Mouse (Mus musculus): ENCODE measurements around the gene Coro1a. TPM values are rescaled to one million over a fixed set of nuclear protein-coding genes. Genes with fewer than 3 reads are reported as not detected.

Coro1a gene
- total RNA-seq, 1 experiment: 4.1 TPM

GRCm38 (mm10) chr7:126694441-126695051, 13.0 kb downstream of the Coro1a start:
- H3K27ac ChIP-seq (ENCODE audit: insufficient read depth, low read depth, low read length, poor library complexity, severe bottlenecking): peak overlapping the region; percentile 96; the same call in 1 of the 2 replicates

DNA sequence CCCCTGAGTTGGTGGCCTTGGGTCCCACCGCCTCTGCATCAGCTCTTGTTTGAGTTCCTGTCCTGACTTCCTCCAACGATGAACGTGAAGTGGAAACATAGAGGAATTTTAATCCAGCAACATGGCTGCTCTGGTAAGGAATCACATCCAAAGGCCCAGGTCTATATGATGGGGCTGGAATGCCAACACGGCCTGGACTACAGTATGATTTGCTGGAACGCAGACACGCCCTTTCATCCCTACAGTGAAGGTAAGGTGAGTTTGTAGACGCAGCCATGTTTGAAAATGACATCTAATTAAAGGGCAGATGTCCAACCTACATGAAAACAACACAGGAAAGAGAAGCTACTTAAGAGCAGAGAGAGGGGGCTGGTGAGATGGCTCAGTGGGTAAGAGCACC, 13.8 kb downstream of the Coro1a start:
- in situ Hi-C loops (cut with MboI; ENCODE audit: low sequenced_read_pairs in 2 of 2, unreplicated experiment in 2 of 2): no loop called here
- peak overlapping the region; percentile 10; the same call in 1 of the 2 replicates for H3K9ac ChIP-seq (ENCODE audit: insufficient read depth, low read depth, low read length, poor library complexity, severe bottlenecking)
- TF ChIP-seq HCFC1 (IDR thresholded peaks at IDR 0.05; ENCODE audit: borderline replicate concordance, insufficient read depth, low read length): no peak
- no peak for TF ChIP-seq CHD2 (IDR thresholded peaks at IDR 0.05; ENCODE audit: low read depth, low read length)
- no peak for TF ChIP-seq ZC3H11A (IDR thresholded peaks at IDR 0.05; ENCODE audit: borderline replicate concordance, low read depth, low read length)
- no peak for TF ChIP-seq ZNF384 (IDR thresholded peaks at IDR 0.05; ENCODE audit: low read depth, low read length)
- no peak for TF ChIP-seq MAFK (IDR thresholded peaks at IDR 0.05; ENCODE audit: insufficient read depth, low read depth, low read length)
- no peak overlapping the region; the same call in 1 of the 2 replicates for H3K27ac ChIP-seq (ENCODE audit: insufficient read depth, low read depth, low read length, poor library complexity, severe bottlenecking)
- H3K4me3 ChIP-seq (ENCODE audit: insufficient read depth in 1 of 2, low read depth in 1 of 2, low read length in 2 of 2, poor library complexity in 1 of 2, severe bottlenecking in 1 of 2): peak overlapping the region in 1 of 2 experiments; percentile 22; a peak in 1 of 4 replicates
- peaks cover 0 to 11% of the 10 kb centered on the region in 2 experiments; a peak in 2 of 4 replicates for H3K4me1 ChIP-seq (ENCODE audit: control insufficient read depth in 2 of 2, insufficient read depth in 2 of 2, low read length in 2 of 2, poor library complexity in 1 of 2)
- peaks cover 28% of the 10 kb centered on the region for H3K36me3 ChIP-seq (ENCODE audit: control insufficient read depth, insufficient read depth, low read length, poor library complexity, severe bottlenecking)
- no peak for DNase-seq (ENCODE audit: low read depth, low spot score)
- no peaks in the 10 kb centered on the region for H3K9me3 ChIP-seq (ENCODE audit: control insufficient read depth, insufficient read depth, low read depth, low read length)

More at GRCm38 (mm10) chr7:126694441-126695051, 13.0 kb downstream of the Coro1a start:
- H3K4me1 ChIP-seq (ENCODE audit: control insufficient read depth in 2 of 2, insufficient read depth in 2 of 2, low read length in 2 of 2, poor library complexity in 1 of 2): peaks cover 0 to 11% of the 10 kb centered on the region in 2 experiments; a peak in 2 of 4 replicates
- peak overlapping the region; percentile 74; the same call in 1 of the 2 replicates for H3K9ac ChIP-seq (ENCODE audit: insufficient read depth, low read depth, low read length, poor library complexity, severe bottlenecking)
- no peaks in the 10 kb centered on the region for H3K9me3 ChIP-seq (ENCODE audit: control insufficient read depth, insufficient read depth, low read depth, low read length)
- DNase-seq (ENCODE audit: low read depth, low spot score): no peak
- peak overlapping the region; percentile 94 to 95 for H3K4me3 ChIP-seq (ENCODE audit: insufficient read depth in 1 of 2, low read depth in 1 of 2, low read length in 2 of 2, poor library complexity in 1 of 2, severe bottlenecking in 1 of 2)
- TF ChIP-seq ZNF384 (IDR thresholded peaks at IDR 0.05; ENCODE audit: low read depth, low read length): no peak
- no peak for TF ChIP-seq HCFC1 (IDR thresholded peaks at IDR 0.05; ENCODE audit: borderline replicate concordance, insufficient read depth, low read length)
- TF ChIP-seq CHD2 (IDR thresholded peaks at IDR 0.05; ENCODE audit: low read depth, low read length): no peak
- TF ChIP-seq MAFK (IDR thresholded peaks at IDR 0.05; ENCODE audit: insufficient read depth, low read depth, low read length): no peak
- TF ChIP-seq ZC3H11A (IDR thresholded peaks at IDR 0.05; ENCODE audit: borderline replicate concordance, low read depth, low read length): no peak
- in situ Hi-C loops (cut with MboI; ENCODE audit: low sequenced_read_pairs in 2 of 2, unreplicated experiment in 2 of 2): no loop called here
- H3K36me3 ChIP-seq (ENCODE audit: control insufficient read depth, insufficient read depth, low read length, poor library complexity, severe bottlenecking): peaks cover 33% of the 10 kb centered on the region

DNA sequence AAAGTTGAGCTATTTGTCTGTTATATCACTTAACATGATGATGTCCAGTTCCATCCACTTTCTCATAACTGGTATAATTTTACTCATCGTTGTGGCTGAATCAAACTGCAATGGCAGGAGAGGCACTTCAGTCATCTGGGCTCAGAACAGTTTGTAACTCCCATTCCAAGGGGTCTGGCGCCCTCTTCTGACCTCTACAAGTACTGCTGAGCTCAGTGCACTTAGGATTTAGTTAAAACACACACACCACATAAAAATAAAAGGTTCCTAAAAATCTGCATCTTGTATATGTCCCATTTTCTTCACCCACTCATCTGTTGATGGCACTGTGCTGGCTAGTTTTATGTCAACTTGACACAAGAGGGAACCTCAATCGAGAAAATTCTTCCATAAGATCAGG, 14.3 kb downstream of the Coro1a start:
- TF ChIP-seq ZC3H11A (IDR thresholded peaks at IDR 0.05; ENCODE audit: borderline replicate concordance, low read depth, low read length) (peak; percentile 65; the same call in 1 of the 2 replicates), CHD2 (IDR thresholded peaks at IDR 0.05; ENCODE audit: low read depth, low read length) (no peak), HCFC1 (IDR thresholded peaks at IDR 0.05; ENCODE audit: borderline replicate concordance, insufficient read depth, low read length) (peak; percentile 40; the same call in 1 of the 2 replicates), ZNF384 (IDR thresholded peaks at IDR 0.05; ENCODE audit: low read depth, low read length) (0 out of 2 replicates have a peak, but pooled peaks have one; percentile 27), MAFK (IDR thresholded peaks at IDR 0.05; ENCODE audit: insufficient read depth, low read depth, low read length) (peak; percentile 39; the same call in 1 of the 2 replicates)
- Histone ChIP-seq H3K4me1 (ENCODE audit: control insufficient read depth in 2 of 2, insufficient read depth in 2 of 2, low read length in 2 of 2, poor library complexity in 1 of 2) (peaks cover 0 to 11% of the 10 kb centered on the region in 2 experiments; a peak in 2 of 4 replicates), H3K27ac (ENCODE audit: insufficient read depth, low read depth, low read length, poor library complexity, severe bottlenecking) (no peak overlapping the region; the same call in 1 of the 2 replicates), H3K9ac (ENCODE audit: insufficient read depth, low read depth, low read length, poor library complexity, severe bottlenecking) (no peak overlapping the region), H3K36me3 (ENCODE audit: control insufficient read depth, insufficient read depth, low read length, poor library complexity, severe bottlenecking) (peaks cover 28% of the 10 kb centered on the region), H3K4me3 (ENCODE audit: insufficient read depth in 1 of 2, low read depth in 1 of 2, low read length in 2 of 2, poor library complexity in 1 of 2, severe bottlenecking in 1 of 2) (peak overlapping the region in 1 of 2 experiments; percentile 22; a peak in 1 of 4 replicates), H3K9me3 (ENCODE audit: control insufficient read depth, insufficient read depth, low read depth, low read length) (no peaks in the 10 kb centered on the region)
- peak; percentile 83 for DNase-seq (ENCODE audit: low read depth, low spot score)
- in situ Hi-C loops (cut with MboI; ENCODE audit: low sequenced_read_pairs in 2 of 2, unreplicated experiment in 2 of 2): no loop called here

DNA sequence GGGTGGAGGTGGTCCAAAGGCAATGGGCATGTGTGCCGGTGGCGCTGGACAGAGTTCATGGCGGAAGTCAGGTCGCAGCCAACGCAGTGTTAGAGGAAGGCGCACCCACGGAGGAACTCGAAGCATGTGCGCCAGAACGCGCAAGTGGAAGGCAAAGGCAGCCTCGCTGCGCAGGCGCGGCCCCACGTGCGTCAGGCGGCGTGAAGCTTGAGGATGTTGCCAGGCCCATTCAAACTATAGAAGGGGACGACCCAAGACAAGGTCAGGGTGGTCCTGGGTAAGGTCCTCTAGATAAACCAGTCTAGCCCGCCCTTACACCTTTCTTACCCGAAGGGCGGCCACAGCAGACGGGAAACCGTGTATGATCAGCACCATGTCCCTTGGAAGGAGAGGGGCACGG, 15.2 kb downstream of the Coro1a start:
- Histone ChIP-seq H3K4me3 (ENCODE audit: insufficient read depth in 1 of 2, low read depth in 1 of 2, low read length in 2 of 2, poor library complexity in 1 of 2, severe bottlenecking in 1 of 2) (peak overlapping the region; percentile 11 to 36; a peak in 3 of 4 replicates), H3K36me3 (ENCODE audit: control insufficient read depth, insufficient read depth, low read length, poor library complexity, severe bottlenecking) (peaks cover 28% of the 10 kb centered on the region), H3K27ac (ENCODE audit: insufficient read depth, low read depth, low read length, poor library complexity, severe bottlenecking) (0 out of 2 replicates have a peak overlapping the region, but pooled peaks have one; percentile 17), H3K9ac (ENCODE audit: insufficient read depth, low read depth, low read length, poor library complexity, severe bottlenecking) (peak overlapping the region; percentile 39), H3K4me1 (ENCODE audit: control insufficient read depth in 2 of 2, insufficient read depth in 2 of 2, low read length in 2 of 2, poor library complexity in 1 of 2) (peaks cover 0 to 11% of the 10 kb centered on the region in 2 experiments; a peak in 2 of 4 replicates), H3K9me3 (ENCODE audit: control insufficient read depth, insufficient read depth, low read depth, low read length) (no peaks in the 10 kb centered on the region)
- TF ChIP-seq MAFK (IDR thresholded peaks at IDR 0.05; ENCODE audit: insufficient read depth, low read depth, low read length) (no peak), CHD2 (IDR thresholded peaks at IDR 0.05; ENCODE audit: low read depth, low read length) (no peak), HCFC1 (IDR thresholded peaks at IDR 0.05; ENCODE audit: borderline replicate concordance, insufficient read depth, low read length) (no peak), ZC3H11A (IDR thresholded peaks at IDR 0.05; ENCODE audit: borderline replicate concordance, low read depth, low read length) (no peak), ZNF384 (IDR thresholded peaks at IDR 0.05; ENCODE audit: low read depth, low read length) (no peak)
- no peak for DNase-seq (ENCODE audit: low read depth, low spot score)
- in situ Hi-C loops (cut with MboI; ENCODE audit: low sequenced_read_pairs in 2 of 2, unreplicated experiment in 2 of 2): no loop called here
